Mouse (Mus musculus): ENCODE data around the gene Bnip2.

DNA sequence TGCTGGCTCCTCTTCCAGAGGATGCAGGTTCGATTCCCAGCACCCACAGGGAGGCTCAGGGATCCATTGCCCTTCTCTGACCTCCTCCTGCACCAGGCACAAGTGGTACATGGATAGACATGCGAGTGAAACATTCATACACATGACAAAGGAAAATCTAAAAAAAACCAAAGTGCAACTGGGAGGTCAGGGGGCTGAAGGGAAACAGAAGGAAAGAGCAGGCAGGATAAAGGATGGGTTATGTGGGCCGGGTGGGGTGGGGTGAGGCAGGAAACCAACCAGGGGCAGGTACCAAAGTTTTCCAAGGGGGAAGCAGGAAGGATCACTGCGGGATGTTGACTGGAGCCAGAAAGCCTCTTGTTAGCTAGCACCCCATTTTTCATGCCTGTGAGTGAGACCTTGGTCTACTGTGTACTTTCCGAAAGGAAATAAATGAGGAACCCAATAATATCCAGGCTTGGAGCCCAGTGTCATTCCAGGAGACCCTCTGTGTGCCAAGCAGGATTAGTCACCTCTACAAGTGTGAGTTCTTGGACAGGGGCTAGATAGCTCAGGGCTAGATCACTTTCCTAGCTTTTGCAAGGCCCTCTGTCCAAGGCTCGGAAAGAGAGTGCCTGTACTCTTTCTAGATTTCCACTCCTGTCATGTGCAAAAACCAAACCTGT, 59.6 kb downstream of the Bnip2 start:
- no peak for TF ChIP-seq CTCF (IDR thresholded peaks at IDR 0.05; ENCODE audit: insufficient read depth, low read length)
- no peak for TF ChIP-seq POLR2A (IDR thresholded peaks at IDR 0.05; ENCODE audit: borderline replicate concordance, extremely low read depth, low read depth, low read length)

Measured in lung, adult 2 months (tissue).